Mouse (Mus musculus): ENCODE results near the gene Glrx5. TPM values are rescaled to one million over a fixed set of nuclear protein-coding genes. Genes with fewer than 3 reads are reported as not detected.
A peak's percentile ranks its signal among the peaks of the same experiment; 100 is the strongest.

Glrx5 gene
- polyA plus RNA-seq, 1 experiment, result 13.8 TPM

DNA sequence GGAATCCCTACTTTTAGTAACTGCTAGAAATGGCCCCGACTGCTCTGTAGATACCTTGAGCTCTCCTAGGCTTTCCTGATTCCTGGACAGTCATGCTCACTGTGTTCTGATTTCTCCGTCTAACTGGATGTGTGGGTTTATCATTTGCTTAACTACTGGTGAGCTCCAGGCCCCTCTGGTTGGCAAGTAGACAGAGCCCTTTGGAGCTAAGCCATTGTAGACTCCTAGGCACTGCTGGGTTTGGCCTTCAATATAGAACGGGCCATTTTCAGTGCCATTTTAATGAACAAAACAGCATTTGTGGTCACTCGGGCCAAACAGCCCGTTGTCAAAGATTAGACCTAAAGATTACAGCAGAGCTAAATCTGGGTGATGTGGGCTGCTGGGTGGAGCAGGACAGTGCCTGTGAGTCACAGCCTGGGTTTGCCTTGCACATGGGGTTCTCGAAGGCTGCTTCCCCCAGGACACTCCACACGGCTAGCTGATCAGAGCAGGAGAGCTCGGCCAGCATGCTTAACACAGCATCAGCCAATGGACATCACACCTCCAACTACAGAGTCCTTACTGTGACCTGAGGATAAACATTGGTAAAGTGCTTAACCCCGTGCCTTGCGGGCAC is 40.3 kb upstream of the Glrx5 start:
- peaks cover 9% of the 10 kb centered on the region; the same call in 1 of the 2 replicates for H3K4me1 ChIP-seq (ENCODE audit: control insufficient read depth, insufficient read depth, low read length)
- peak overlapping the region; percentile 45; the same call in 1 of the 2 replicates for H3K27ac ChIP-seq (ENCODE audit: control insufficient read depth, insufficient read depth, low read depth, low read length)
- TF ChIP-seq POLR2A (IDR thresholded peaks at IDR 0.05; ENCODE audit: control insufficient read depth, low read depth, low read length) (no peak), CTCF (IDR thresholded peaks at IDR 0.05; ENCODE audit: control insufficient read depth, insufficient read depth, insufficient replicate concordance, low read depth, low read length) (no peak)
- H3K27me3 ChIP-seq (ENCODE audit: control insufficient read depth, insufficient read depth, low read length), result no peaks in the 10 kb centered on the region
- no peaks in the 10 kb centered on the region for H3K36me3 ChIP-seq (ENCODE audit: control insufficient read depth, insufficient read depth, low read length)
- no peak overlapping the region for H3K4me3 ChIP-seq (ENCODE audit: control insufficient read depth, low read depth, low read length)

DNA sequence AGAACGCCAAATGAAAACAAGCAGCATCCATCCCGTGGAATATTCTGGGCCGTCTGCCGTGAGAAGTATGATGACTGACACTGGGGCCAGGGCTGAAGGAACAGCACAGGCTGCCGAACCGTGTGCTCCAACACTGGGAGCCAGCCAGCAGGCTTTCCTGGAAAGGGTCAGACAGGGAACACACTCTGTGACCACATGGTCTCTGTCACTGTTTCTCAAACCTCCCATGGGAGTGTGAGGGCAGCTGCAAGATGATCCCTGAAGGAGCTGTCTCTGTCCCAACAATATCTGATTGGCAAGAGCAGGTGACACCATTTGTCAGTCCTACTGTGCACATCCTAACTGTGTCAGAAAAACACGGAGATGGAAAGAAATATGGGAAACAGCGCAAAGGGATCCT is 39.6 kb upstream of the Glrx5 start:
- Histone ChIP-seq H3K27ac (ENCODE audit: control insufficient read depth, insufficient read depth, low read depth, low read length) (no peak overlapping the region), H3K4me1 (ENCODE audit: control insufficient read depth, insufficient read depth, low read length) (peaks cover 6% of the 10 kb centered on the region; the same call in 1 of the 2 replicates), H3K36me3 (ENCODE audit: control insufficient read depth, insufficient read depth, low read length) (no peaks in the 10 kb centered on the region), H3K4me3 (ENCODE audit: control insufficient read depth, low read depth, low read length) (no peak overlapping the region), H3K27me3 (ENCODE audit: control insufficient read depth, insufficient read depth, low read length) (no peaks in the 10 kb centered on the region)
- TF ChIP-seq CTCF (IDR thresholded peaks at IDR 0.05; ENCODE audit: control insufficient read depth, insufficient read depth, insufficient replicate concordance, low read depth, low read length) (no peak), POLR2A (IDR thresholded peaks at IDR 0.05; ENCODE audit: control insufficient read depth, low read depth, low read length) (no peak)

DNA sequence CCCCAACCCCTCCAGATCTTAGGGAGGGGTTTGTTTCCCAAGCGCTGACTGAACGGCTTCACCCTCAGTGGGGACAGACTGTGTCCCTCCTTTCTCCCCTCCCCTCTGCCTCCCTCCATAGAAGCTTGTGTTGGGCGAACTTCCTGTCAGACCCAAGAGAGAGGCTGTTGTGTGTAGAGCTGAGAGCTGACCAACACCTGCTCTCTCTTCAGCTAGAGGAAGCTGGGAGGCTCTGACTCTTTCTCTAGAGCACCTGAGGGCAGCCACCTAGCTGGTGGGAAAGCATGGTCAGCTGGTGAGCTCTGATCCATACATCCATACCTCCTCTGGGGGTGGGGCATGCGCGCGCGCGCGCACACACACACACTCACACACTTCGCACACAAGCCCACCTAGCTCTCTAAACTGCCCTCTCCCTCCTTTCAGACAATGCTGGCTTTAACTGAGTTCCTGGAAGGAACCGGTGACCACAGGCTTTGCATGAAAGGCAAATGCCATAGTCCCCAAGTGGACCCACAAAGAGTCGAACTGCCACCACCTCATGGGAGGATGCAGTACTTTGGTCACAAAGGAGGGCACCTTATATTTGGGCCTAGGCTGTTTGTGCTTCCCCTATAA is 37.1 kb upstream of the Glrx5 start:
- H3K4me3 ChIP-seq (ENCODE audit: control insufficient read depth, low read depth, low read length), result no peak overlapping the region
- peaks cover 8% of the 10 kb centered on the region; the same call in 1 of the 2 replicates for H3K4me1 ChIP-seq (ENCODE audit: control insufficient read depth, insufficient read depth, low read length)
- no peaks in the 10 kb centered on the region for H3K36me3 ChIP-seq (ENCODE audit: control insufficient read depth, insufficient read depth, low read length)
- H3K27me3 ChIP-seq (ENCODE audit: control insufficient read depth, insufficient read depth, low read length), result no peaks in the 10 kb centered on the region
- TF ChIP-seq CTCF (IDR thresholded peaks at IDR 0.05; ENCODE audit: control insufficient read depth, insufficient read depth, insufficient replicate concordance, low read depth, low read length), result no peak
- no peak overlapping the region for H3K27ac ChIP-seq (ENCODE audit: control insufficient read depth, insufficient read depth, low read depth, low read length)

DNA sequence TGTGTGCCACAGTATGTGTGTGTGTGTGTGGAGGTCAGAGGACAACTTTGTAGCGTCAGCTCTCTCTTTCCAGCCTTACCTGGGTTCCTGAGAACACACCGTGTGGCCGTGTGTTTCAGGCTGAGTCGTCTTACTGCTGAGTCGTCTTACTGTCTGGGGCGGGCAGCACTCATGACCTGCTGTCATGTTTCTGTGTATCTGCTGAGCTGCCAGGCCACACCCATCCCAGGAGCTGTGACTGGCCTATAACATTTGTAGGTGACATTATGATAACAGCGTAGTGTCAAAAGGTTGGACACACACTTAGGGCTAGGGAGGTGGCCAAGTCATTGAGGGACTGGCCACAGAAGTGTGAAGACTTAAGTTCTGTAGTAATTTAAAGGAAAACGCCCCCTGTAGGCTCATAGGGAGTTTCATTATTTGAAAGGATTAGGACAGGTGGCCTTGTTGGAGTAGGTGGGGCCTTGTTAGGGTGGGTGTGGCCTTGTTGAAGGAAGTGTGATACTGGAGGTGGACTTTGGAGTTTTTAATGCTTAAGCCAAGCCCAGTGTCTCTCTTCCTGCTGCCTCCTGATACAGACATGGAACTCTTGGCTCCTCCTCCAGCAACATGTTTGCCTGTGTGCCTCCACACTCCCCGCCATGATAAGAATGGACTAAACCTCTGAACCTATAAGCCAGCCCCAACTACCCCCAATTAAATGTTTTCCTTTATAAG is 36.3 kb upstream of the Glrx5 start:
- no peak overlapping the region for H3K4me3 ChIP-seq (ENCODE audit: control insufficient read depth, low read depth, low read length)
- TF ChIP-seq CTCF (IDR thresholded peaks at IDR 0.05; ENCODE audit: control insufficient read depth, insufficient read depth, insufficient replicate concordance, low read depth, low read length) (no peak), POLR2A (IDR thresholded peaks at IDR 0.05; ENCODE audit: control insufficient read depth, low read depth, low read length) (no peak)
- no peak overlapping the region for H3K27ac ChIP-seq (ENCODE audit: control insufficient read depth, insufficient read depth, low read depth, low read length)
- no peaks in the 10 kb centered on the region for H3K27me3 ChIP-seq (ENCODE audit: control insufficient read depth, insufficient read depth, low read length)
- peaks cover 9% of the 10 kb centered on the region for H3K4me1 ChIP-seq (ENCODE audit: control insufficient read depth, insufficient read depth, low read length)
- H3K36me3 ChIP-seq (ENCODE audit: control insufficient read depth, insufficient read depth, low read length), result no peaks in the 10 kb centered on the region

DNA sequence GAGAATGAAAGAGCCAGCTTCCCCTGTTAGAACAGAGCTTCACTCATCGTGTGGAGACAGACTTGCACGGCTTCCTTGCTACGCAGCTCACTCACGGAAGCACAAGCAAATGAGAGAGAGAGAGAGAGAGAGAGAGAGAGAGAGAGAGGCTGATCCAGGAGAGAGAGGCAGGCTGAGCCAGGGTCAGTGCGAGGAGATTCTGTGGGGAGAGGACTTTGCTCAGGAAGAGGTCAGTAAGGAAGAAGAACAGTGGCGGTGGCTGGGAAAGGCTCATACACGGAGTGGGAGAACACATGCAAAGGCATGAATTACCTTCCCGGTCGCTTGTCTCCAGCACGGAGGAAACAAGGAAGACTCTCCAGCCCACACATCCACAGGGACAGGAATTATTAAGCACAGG is 35.3 kb upstream of the Glrx5 start:
- TF ChIP-seq POLR2A (IDR thresholded peaks at IDR 0.05; ENCODE audit: control insufficient read depth, low read depth, low read length) (no peak), CTCF (IDR thresholded peaks at IDR 0.05; ENCODE audit: control insufficient read depth, insufficient read depth, insufficient replicate concordance, low read depth, low read length) (no peak)

DNA sequence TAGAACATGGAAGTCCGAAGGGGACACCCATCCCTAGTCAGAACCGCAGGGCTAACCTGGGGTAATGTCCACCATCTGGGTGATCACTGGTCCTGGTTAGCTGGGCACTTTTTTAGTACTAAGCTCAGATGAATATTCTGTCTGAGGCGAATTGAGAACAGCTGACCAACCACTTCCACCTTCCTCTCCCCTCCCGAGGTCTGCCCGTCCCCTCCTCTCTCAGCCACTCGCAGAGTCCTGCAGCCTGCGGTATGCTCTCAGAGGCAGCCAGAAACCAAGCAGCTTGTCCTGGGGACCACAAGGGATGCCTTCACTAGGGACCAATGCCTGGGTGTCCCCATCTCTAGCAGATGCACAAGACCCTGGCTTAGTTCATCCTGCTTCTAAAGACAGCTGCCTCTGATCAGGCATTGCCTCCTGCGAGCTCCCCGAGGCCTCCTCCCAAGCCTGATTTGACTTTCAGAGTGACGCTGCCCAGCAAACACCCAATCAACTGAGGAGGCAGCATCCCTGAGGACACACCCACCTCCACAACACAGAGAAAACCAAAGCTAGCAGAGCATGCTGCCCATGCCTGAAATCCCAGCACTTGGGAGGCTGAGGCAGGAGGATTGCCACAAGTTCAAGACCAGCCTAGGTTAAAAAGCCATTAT is 34.7 kb upstream of the Glrx5 start:
- Histone ChIP-seq H3K27me3 (ENCODE audit: control insufficient read depth, insufficient read depth, low read length) (no peaks in the 10 kb centered on the region), H3K36me3 (ENCODE audit: control insufficient read depth, insufficient read depth, low read length) (no peaks in the 10 kb centered on the region), H3K27ac (ENCODE audit: control insufficient read depth, insufficient read depth, low read depth, low read length) (no peak overlapping the region), H3K4me1 (ENCODE audit: control insufficient read depth, insufficient read depth, low read length) (peaks cover 9% of the 10 kb centered on the region), H3K4me3 (ENCODE audit: control insufficient read depth, low read depth, low read length) (no peak overlapping the region)
- TF ChIP-seq POLR2A (IDR thresholded peaks at IDR 0.05; ENCODE audit: control insufficient read depth, low read depth, low read length), result no peak
- no peak for TF ChIP-seq CTCF (IDR thresholded peaks at IDR 0.05; ENCODE audit: control insufficient read depth, insufficient read depth, insufficient replicate concordance, low read depth, low read length)

More for the DNA sequence above, 35.3 kb upstream of the Glrx5 start:
- Histone ChIP-seq H3K4me1 (ENCODE audit: control insufficient read depth, insufficient read depth, low read length) (peaks cover 9% of the 10 kb centered on the region), H3K36me3 (ENCODE audit: control insufficient read depth, insufficient read depth, low read length) (no peaks in the 10 kb centered on the region), H3K4me3 (ENCODE audit: control insufficient read depth, low read depth, low read length) (no peak overlapping the region), H3K27me3 (ENCODE audit: control insufficient read depth, insufficient read depth, low read length) (no peaks in the 10 kb centered on the region), H3K27ac (ENCODE audit: control insufficient read depth, insufficient read depth, low read depth, low read length) (no peak overlapping the region)

DNA sequence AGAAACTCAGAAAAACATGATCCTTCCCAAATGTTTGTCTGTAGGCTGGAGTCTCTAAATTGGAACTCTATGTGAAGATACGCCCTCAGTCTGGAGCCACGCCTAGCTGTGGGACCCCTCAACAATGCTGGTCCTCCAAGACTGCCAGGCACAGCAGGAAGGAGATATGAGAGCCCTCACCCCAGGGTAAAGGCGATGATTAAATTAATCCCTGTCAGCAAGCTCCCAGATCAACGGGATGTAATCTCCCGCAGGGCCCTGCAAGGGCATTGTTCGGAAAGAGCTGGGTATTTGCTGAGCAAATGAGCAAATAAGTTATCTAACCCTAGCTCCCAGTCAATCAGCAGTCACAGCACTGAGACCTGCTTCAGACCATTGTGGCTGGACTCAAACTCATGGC is 33.9 kb upstream of the Glrx5 start:
- H3K4me3 ChIP-seq (ENCODE audit: control insufficient read depth, low read depth, low read length), result no peak overlapping the region
- no peaks in the 10 kb centered on the region for H3K36me3 ChIP-seq (ENCODE audit: control insufficient read depth, insufficient read depth, low read length)
- H3K4me1 ChIP-seq (ENCODE audit: control insufficient read depth, insufficient read depth, low read length), result peaks cover 15% of the 10 kb centered on the region
- H3K27me3 ChIP-seq (ENCODE audit: control insufficient read depth, insufficient read depth, low read length), result no peaks in the 10 kb centered on the region
- TF ChIP-seq CTCF (IDR thresholded peaks at IDR 0.05; ENCODE audit: control insufficient read depth, insufficient read depth, insufficient replicate concordance, low read depth, low read length) (no peak), POLR2A (IDR thresholded peaks at IDR 0.05; ENCODE audit: control insufficient read depth, low read depth, low read length) (no peak)
- no peak overlapping the region for H3K27ac ChIP-seq (ENCODE audit: control insufficient read depth, insufficient read depth, low read depth, low read length)

Data from testis, adult 2 months (tissue).